Mouse (Mus musculus) hindbrain, embryonic 12.5 days (tissue): ENCODE data around the gene Ebf1. TPM values are rescaled to one million over a fixed set of nuclear protein-coding genes. Genes with fewer than 3 reads are reported as not detected.

Source experiments
- ATAC-seq: fragments of 200-750 bp; cut with Nextera tagmentation; 2 replicates; pipeline ENCODE4 v1.8.0; 2017; ENCODE audit warnings: moderate TSS enrichment; ENCODE audit not compliant: low FRiP score
- H3K27ac ChIP-seq: fragments of 300-500 bp; sonication (generic); 2 replicates; pipeline ENCODE4 v1.5.1; 2016; ENCODE audit warnings: mild to moderate bottlenecking
- H3K27me3 ChIP-seq: fragments of 300-500 bp; sonication (generic); 2 replicates; pipeline ENCODE4 v1.6.1; 2016; ENCODE audit warnings: mild to moderate bottlenecking
- H3K36me3 ChIP-seq: fragments of 300-500 bp; sonication (generic); 2 replicates; pipeline ENCODE4 v1.6.1; 2016; ENCODE audit warnings: mild to moderate bottlenecking
- H3K4me1 ChIP-seq: fragments of 300-500 bp; sonication (generic); 2 replicates; pipeline ENCODE4 v1.6.1; 2016
- H3K4me2 ChIP-seq: fragments of 300-500 bp; sonication (generic); replicated peaks from 2 replicates; pipeline ENCODE4 v1.6.1; 2016; ENCODE audit warnings: mild to moderate bottlenecking
- H3K4me3 ChIP-seq: fragments of 300-500 bp; sonication (generic); 2 replicates; pipeline ENCODE4 v1.5.1; 2016; ENCODE audit warnings: mild to moderate bottlenecking
- H3K9ac ChIP-seq: fragments of 300-500 bp; sonication (generic); 2 replicates; pipeline ENCODE4 v1.6.1; 2016; ENCODE audit warnings: mild to moderate bottlenecking, moderate library complexity
- H3K9me3 ChIP-seq: fragments of 300-500 bp; sonication (generic); replicated peaks from 2 replicates; pipeline ENCODE4 v1.6.1; 2016; ENCODE audit warnings: mild to moderate bottlenecking
- WGBS: fragments of 180-500 bp; shearing (Covaris S2); methylation state at CpG from one replicate; pipeline ENCODE4 v1.1.7; 2016; 5-methylcytosine and 5-hydroxymethylcytosine counted together
- polyA plus RNA-seq: library from polyadenylated mRNA; unstranded; fragments of >200 nt; fragmentation: Nextera tagmentation; extraction: Ambion mirVana; gene quantifications from 2 replicates; pipeline ENCODE4 v1.2.1, GENCODE M21; 2016

Ebf1 gene
- polyA plus RNA-seq, 1 experiment from 2014 or later, result 111 TPM

DNA sequence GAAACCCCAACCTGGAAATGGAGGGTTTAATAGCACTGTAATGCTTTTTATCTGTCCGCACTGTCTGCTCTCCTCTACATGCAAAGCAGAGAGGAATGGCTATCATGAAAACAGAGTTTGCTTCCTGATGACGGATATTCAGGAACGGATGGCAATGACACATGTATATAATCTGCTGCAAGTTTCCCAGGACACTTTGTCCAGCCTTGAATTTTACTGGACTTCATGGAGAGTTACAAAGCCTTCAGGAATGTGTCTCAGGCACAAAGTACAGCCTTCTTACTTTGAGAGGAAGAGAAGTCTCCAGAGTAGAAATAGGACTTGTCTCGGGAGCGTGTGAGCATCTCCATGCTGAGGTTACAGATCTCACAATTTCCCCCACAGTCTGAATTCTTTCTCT lies 296.7 kb downstream of the Ebf1 start:
- no peaks in the 10 kb centered on the region for H3K27me3 ChIP-seq
- no peak overlapping the region for H3K4me2 ChIP-seq
- ATAC-seq, result no peak
- H3K36me3 ChIP-seq, result 0 out of 2 replicates have a peak, but pooled peaks cover 3% of the 10 kb centered on the region
- H3K9me3 ChIP-seq, result no peaks in the 10 kb centered on the region
- H3K4me1 ChIP-seq, result no peaks in the 10 kb centered on the region
- H3K27ac ChIP-seq, result no peak overlapping the region
- 82% methylated on average over 5 of the region's 5 CpGs for WGBS
- H3K9ac ChIP-seq, result no peak overlapping the region
- no peak overlapping the region for H3K4me3 ChIP-seq

GRCm38 (mm10) chr11:44917059-44917458 lies 299.9 kb downstream of the Ebf1 start:
- Histone ChIP-seq H3K27me3 (no peaks in the 10 kb centered on the region), H3K9me3 (no peaks in the 10 kb centered on the region), H3K4me1 (no peaks in the 10 kb centered on the region), H3K9ac (no peak overlapping the region), H3K4me3 (no peak overlapping the region), H3K27ac (no peak overlapping the region), H3K4me2 (no peak overlapping the region), H3K36me3 (no peaks in the 10 kb centered on the region)
- 61% methylated on average over 8 of the region's 8 CpGs for WGBS
- no peak for ATAC-seq

DNA sequence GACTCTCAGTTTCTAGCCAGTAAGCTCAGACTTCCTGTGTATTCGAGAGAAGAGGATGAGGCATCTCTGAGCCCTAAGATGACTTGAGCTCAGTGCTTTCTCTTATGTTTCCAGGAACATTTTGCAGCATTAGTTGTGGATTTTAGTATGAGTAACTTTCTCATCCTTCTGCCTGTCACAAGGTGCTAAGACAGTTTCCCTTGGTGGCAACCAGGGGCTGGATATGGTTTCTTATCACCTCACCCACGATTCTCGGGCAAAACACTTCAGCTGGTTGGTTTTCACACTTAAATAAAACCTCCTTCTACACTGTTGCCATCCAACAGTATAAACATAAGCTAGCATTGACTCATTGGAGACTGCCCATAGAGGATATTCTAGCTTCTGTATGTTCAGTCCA lies 306.0 kb downstream of the Ebf1 start:
- no peak overlapping the region for H3K27ac ChIP-seq
- no peaks in the 10 kb centered on the region for H3K9me3 ChIP-seq
- ATAC-seq, result no peak
- H3K27me3 ChIP-seq, result no peaks in the 10 kb centered on the region
- no peak overlapping the region for H3K9ac ChIP-seq
- WGBS, result 89% methylated on average over 3 of the region's 3 CpGs
- peaks cover 4% of the 10 kb centered on the region; the same call in 1 of the 2 replicates for H3K4me1 ChIP-seq
- no peak overlapping the region for H3K4me3 ChIP-seq
- no peaks in the 10 kb centered on the region for H3K36me3 ChIP-seq
- no peak overlapping the region for H3K4me2 ChIP-seq

- Histone ChIP-seq H3K27me3 (no peaks in the 10 kb centered on the region), H3K9me3 (no peaks in the 10 kb centered on the region), H3K4me1 (peaks cover 4% of the 10 kb centered on the region; the same call in 1 of the 2 replicates), H3K36me3 (no peaks in the 10 kb centered on the region), H3K4me3 (no peak overlapping the region), H3K9ac (no peak overlapping the region), H3K4me2 (no peak overlapping the region), H3K27ac (no peak overlapping the region)
- 85% methylated on average over 10 of the region's 10 CpGs for WGBS
- ATAC-seq, result no peak
These were observed 306.9 kb downstream of the Ebf1 start for GRCm38 (mm10) chr11:44923868-44924508.

DNA sequence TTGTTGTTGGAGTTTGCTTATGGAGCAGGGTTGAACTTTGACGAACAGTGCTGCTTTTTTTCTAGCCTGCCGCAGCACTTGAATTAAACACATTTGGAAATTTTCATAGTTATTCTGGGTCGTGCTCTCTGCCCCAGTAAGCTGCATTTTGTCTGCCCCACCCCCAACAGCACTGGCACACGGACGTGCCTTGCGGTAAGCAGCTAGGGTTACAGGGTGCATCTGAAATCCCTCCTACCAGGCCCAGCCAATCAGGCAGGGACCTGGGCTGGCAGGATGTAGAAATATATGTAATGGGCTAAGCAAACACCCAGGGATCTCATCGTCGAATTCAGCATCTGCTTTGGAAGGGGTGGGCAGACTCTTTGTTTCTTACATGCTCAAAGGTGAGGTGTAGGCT lies 307.8 kb downstream of the Ebf1 start:
- 46% methylated on average over 8 of the region's 8 CpGs for WGBS
- H3K4me1 ChIP-seq, result peaks cover 4% of the 10 kb centered on the region; the same call in 1 of the 2 replicates
- no peak overlapping the region for H3K9ac ChIP-seq
- H3K4me3 ChIP-seq, result no peak overlapping the region
- H3K27me3 ChIP-seq, result no peaks in the 10 kb centered on the region
- H3K4me2 ChIP-seq, result no peak overlapping the region
- no peak overlapping the region for H3K27ac ChIP-seq
- ATAC-seq, result no peak
- H3K9me3 ChIP-seq, result no peaks in the 10 kb centered on the region
- no peaks in the 10 kb centered on the region for H3K36me3 ChIP-seq

DNA sequence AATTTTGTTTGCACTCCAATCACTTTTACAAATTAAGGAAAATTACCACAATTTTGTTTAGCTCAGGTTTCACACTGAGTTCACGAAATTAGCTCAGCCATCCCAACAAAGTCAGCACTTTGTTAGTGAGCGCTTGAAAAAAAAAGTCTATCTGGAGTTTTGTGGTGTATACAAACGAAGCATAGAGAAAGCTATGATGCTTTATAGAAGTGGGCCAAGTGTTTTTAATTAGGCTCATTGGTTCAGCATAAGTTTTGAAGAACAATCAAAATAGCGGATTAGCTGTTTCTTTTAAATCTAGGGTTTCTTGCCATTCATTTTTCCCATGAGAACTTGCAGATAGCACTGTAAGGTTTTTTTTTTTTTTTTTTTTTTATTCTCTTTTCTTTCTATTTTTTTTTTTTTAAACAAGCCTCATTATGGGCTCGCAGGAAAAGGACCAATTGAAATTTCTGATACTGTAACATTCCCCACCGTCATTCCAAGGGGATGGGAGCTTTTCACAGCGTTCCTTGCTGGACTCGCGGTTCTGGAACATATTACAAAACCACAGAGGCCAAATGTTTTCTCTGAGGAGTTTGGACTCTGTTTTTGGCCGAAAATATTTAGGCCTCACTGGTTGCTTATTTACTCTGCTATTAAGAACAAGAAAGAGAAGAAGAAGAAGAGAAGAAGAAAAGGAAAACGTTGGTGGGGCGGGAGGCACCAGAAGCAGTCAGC lies 308.8 kb downstream of the Ebf1 start:
- Histone ChIP-seq H3K4me1 (peaks cover 4% of the 10 kb centered on the region; the same call in 1 of the 2 replicates), H3K9me3 (no peaks in the 10 kb centered on the region), H3K4me3 (no peak overlapping the region), H3K4me2 (no peak overlapping the region), H3K36me3 (no peaks in the 10 kb centered on the region), H3K9ac (no peak overlapping the region), H3K27me3 (no peaks in the 10 kb centered on the region), H3K27ac (no peak overlapping the region)
- ATAC-seq, result no peak
- WGBS, result 79% methylated on average over 12 of the region's 12 CpGs

DNA sequence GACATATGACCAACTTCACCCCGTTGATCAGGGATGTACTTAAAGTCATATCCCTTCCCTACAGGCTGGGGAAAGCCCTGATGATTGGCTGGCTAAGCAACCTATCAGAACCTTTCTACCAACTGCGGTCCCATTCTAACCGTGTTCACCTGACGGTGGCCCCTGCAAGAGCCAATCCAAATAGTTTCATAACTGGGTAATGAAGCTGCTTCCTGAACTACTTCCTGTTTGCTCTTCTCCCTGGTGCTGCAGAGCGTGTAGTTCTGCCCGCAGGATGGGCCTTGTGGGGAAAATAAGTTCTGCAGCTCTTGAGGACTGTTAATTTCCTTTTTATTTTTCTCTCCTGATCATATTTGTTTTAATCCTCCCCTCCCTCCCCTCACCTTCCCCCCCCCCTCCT lies 311.3 kb downstream of the Ebf1 start:
- Histone ChIP-seq H3K4me3 (no peak overlapping the region), H3K27ac (no peak overlapping the region), H3K4me2 (no peak overlapping the region), H3K36me3 (no peaks in the 10 kb centered on the region), H3K9ac (no peak overlapping the region), H3K27me3 (no peaks in the 10 kb centered on the region), H3K4me1 (peaks cover 4% of the 10 kb centered on the region; the same call in 1 of the 2 replicates), H3K9me3 (no peaks in the 10 kb centered on the region)
- WGBS, result 88% methylated on average over 6 of the region's 6 CpGs
- no peak for ATAC-seq

GRCm38 (mm10) chr11:44932942-44933483 lies 315.9 kb downstream of the Ebf1 start:
- Histone ChIP-seq H3K27ac (no peak overlapping the region), H3K27me3 (no peaks in the 10 kb centered on the region), H3K4me2 (no peak overlapping the region), H3K4me1 (no peaks in the 10 kb centered on the region), H3K9me3 (no peaks in the 10 kb centered on the region), H3K9ac (no peak overlapping the region), H3K4me3 (no peak overlapping the region), H3K36me3 (no peaks in the 10 kb centered on the region)
- no peak for ATAC-seq
- 75% methylated on average over 6 of the region's 6 CpGs for WGBS

DNA sequence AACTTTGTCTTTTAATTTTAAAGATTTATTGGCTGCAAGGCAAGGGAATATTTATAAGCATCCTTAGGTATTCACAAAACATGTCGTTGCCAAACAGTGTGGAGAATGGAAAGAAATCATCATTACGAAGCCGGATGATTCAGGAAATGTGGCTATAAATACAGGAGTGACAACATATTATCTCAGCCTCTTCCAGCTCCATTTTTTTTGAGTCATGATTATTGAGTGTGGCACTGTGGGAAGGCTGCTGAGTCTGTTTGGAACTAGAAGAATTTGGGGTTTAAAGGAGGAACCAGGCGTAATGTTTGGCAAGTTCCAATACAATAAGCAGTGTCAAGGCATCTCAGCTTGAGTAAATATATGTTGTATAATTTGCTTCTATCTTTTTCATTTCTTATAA lies 326.7 kb downstream of the Ebf1 start:
- 82% methylated on average over 4 of the region's 4 CpGs for WGBS
- no peak for ATAC-seq

GRCm38 (mm10) chr11:44944401-44944800 lies 327.3 kb downstream of the Ebf1 start:
- ATAC-seq, result no peak
- Histone ChIP-seq H3K4me2 (no peak overlapping the region), H3K27ac (no peak overlapping the region)

More for the DNA sequence above, 326.7 kb downstream of the Ebf1 start:
- Histone ChIP-seq H3K27me3 (no peaks in the 10 kb centered on the region), H3K4me2 (no peak overlapping the region), H3K9me3 (no peaks in the 10 kb centered on the region), H3K36me3 (no peaks in the 10 kb centered on the region), H3K9ac (no peak overlapping the region), H3K4me1 (no peaks in the 10 kb centered on the region; the same call in 1 of the 2 replicates), H3K27ac (no peak overlapping the region), H3K4me3 (no peak overlapping the region)

GRCm38 (mm10) chr11:44946618-44947017 lies 329.5 kb downstream of the Ebf1 start:
- H3K27me3 ChIP-seq, result no peaks in the 10 kb centered on the region
- no peaks in the 10 kb centered on the region; the same call in 1 of the 2 replicates for H3K4me1 ChIP-seq
- no peak overlapping the region for H3K4me2 ChIP-seq
- no peaks in the 10 kb centered on the region for H3K36me3 ChIP-seq
- H3K9me3 ChIP-seq, result no peaks in the 10 kb centered on the region
- ATAC-seq, result no peak
- no peak overlapping the region for H3K4me3 ChIP-seq
- no peak overlapping the region for H3K27ac ChIP-seq
- WGBS, result 90% methylated on average over 3 of the region's 3 CpGs
- H3K9ac ChIP-seq, result no peak overlapping the region

More at GRCm38 (mm10) chr11:44944401-44944800, 327.3 kb downstream of the Ebf1 start:
- no peak overlapping the region for H3K9ac ChIP-seq
- no peaks in the 10 kb centered on the region; the same call in 1 of the 2 replicates for H3K4me1 ChIP-seq
- H3K9me3 ChIP-seq, result no peaks in the 10 kb centered on the region
- H3K4me3 ChIP-seq, result no peak overlapping the region
- no peaks in the 10 kb centered on the region for H3K27me3 ChIP-seq
- H3K36me3 ChIP-seq, result no peaks in the 10 kb centered on the region
- 88% methylated on average over 2 of the region's 2 CpGs for WGBS

GRCm38 (mm10) chr11:44948541-44948940 lies 331.4 kb downstream of the Ebf1 start:
- H3K4me2 ChIP-seq, result no peak overlapping the region
- H3K9me3 ChIP-seq, result no peaks in the 10 kb centered on the region
- no peak for ATAC-seq
- no peak overlapping the region for H3K9ac ChIP-seq
- H3K4me3 ChIP-seq, result no peak overlapping the region
- no peak overlapping the region for H3K27ac ChIP-seq
- WGBS, result 92% methylated on average over 6 of the region's 6 CpGs
- H3K36me3 ChIP-seq, result no peaks in the 10 kb centered on the region
- no peaks in the 10 kb centered on the region for H3K4me1 ChIP-seq
- no peaks in the 10 kb centered on the region for H3K27me3 ChIP-seq
